Mouse (Mus musculus) small intestine, adult 2 months (tissue): ENCODE data around the gene Ptpra.

Experiments
- CTCF ChIP-seq: fragments of 200-500 bp; IDR thresholded peaks from 2 replicates; pipeline ENCODE4 v1.5.1; 2012; ENCODE audit warnings: low read depth, mild to moderate bottlenecking, control low read depth, inconsistent platforms, low read length, moderate library complexity, mixed read lengths; ENCODE audit not compliant: insufficient replicate concordance, insufficient read length; ENCODE audit errors: extremely low read depth
- POLR2A ChIP-seq: fragments of 200-500 bp; IDR thresholded peaks from 2 replicates; pipeline ENCODE4 v1.6.1; 2012; ENCODE audit warnings: low read depth, mild to moderate bottlenecking, control low read depth, inconsistent platforms, low read length, moderate library complexity

GRCm38 (mm10) chr2:130488600-130488999, 38.5 kb downstream of the Ptpra start:
- TF ChIP-seq POLR2A: no peak
- no peak for TF ChIP-seq CTCF
